8 mouse cellular contexts compared by ENCODE assay signal in the genomic region with DNA sequence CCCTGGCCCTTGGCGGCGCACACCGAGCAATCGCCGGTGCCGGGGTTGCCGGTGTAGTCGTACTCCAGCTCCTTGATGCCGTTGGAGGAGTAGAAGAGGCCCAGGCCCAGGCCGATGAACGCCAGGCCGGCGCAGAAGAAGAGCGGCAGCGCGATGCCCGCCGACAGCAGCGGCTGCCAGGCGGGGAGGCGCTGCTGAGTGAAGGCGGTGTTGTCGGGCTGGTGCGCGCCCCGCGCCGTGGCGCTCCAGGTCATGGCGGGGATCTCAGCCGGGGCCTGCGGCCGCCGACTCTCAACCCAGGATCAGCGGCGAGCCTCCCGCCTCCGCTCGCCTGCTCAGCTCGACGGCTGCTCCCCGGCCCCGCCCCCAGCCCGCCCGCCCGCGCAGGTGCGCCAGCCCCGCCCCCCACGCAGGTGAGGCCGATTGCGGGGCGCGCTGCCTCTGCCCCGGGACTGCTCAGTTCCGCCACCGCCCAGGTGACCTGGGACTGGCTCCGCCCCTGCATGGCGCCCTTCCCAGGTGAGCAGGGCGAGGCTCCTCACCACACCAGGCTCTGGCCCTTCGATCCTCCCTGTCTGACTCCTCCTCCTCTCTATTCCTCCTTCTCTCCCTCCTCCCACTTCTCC. TPM values are rescaled to one million over a fixed set of nuclear protein-coding genes. Genes with fewer than 3 reads are reported as not detected.
DNase-seq lines count a peak whose midpoint lies in the region; ATAC-seq and TF ChIP-seq lines count a peak whose summit lies in the region.

A gene (minus strand): TSS at position 307 of the 626 bp plus-strand sequence.

- no peak for TF ChIP-seq CTCF in olfactory bulb, adult 2 months (IDR thresholded peaks at IDR 0.05; ENCODE audit: insufficient read depth, low read depth, low read length)

- 0 out of 2 replicates have a peak, but pooled peaks have one; percentile 27 for ATAC-seq in hindbrain, embryonic 16.5 days
- ATAC-seq in liver, embryonic 13.5 days (ENCODE audit: low read depth): peak; percentile 43; the same call in 1 of the 2 replicates

- H3K4me3 ChIP-seq in hindbrain, embryonic 16.5 days (ENCODE audit: low read length): peak within 1 kb of the TSS; percentile 41
- H3K4me3 ChIP-seq in liver, embryonic 13.5 days (replicated peaks): peak within 1 kb of the TSS; percentile 49
- H3K4me3 ChIP-seq in olfactory bulb, adult 2 months (ENCODE audit: insufficient read depth, low read depth, low read length): peak within 1 kb of the TSS; percentile 20

- TF ChIP-seq POLR2A in olfactory bulb, adult 2 months (IDR thresholded peaks at IDR 0.05; ENCODE audit: insufficient read depth, low read depth, low read length): no peak

- peak within 1 kb of the TSS; percentile 56 for H3K4me2 ChIP-seq in hindbrain, embryonic 16.5 days (ENCODE audit: low read length)
- peak within 1 kb of the TSS; percentile 64 for H3K4me2 ChIP-seq in liver, embryonic 13.5 days

- DNase-seq in adrenal gland, postnatal 25 days: peak; percentile 12
- no peak for DNase-seq in adrenal gland, adult (ENCODE audit: inconsistent age in 2 of 2, low spot score in 1 of 2)
- DNase-seq in ZHBTc4 (ENCODE audit: low read depth, low spot score): peak; percentile 67
- DNase-seq in liver, embryonic 13.5 days: no peak
- no peak for DNase-seq in layer of hippocampus, postnatal 14 days (ENCODE audit: low spot score in 2 of 2)
- DNase-seq in frontal cortex, postnatal 36 days (ENCODE audit: low spot score in 2 of 2): no peak

- 4% methylated on average over 51 of the region's 61 CpGs for WGBS in hindbrain, embryonic 16.5 days
- WGBS in liver, embryonic 13.5 days (ENCODE audit: insufficient replicate concordance): 6% methylated on average over 51 of the region's 61 CpGs
- WGBS in olfactory bulb, adult 2 months: 4% methylated on average over 57 of the region's 61 CpGs

- H3K27me3 ChIP-seq in hindbrain, embryonic 16.5 days (replicated peaks; ENCODE audit: control insufficient read depth, insufficient read depth, low read length): peaks cover 68% of the 10 kb centered on the region
- peaks cover 85% of the 10 kb centered on the region for H3K27me3 ChIP-seq in liver, embryonic 13.5 days

- H3K27ac ChIP-seq in hindbrain, embryonic 16.5 days (ENCODE audit: low read depth, low read length): no peak within 1 kb of the TSS
- H3K27ac ChIP-seq in liver, embryonic 13.5 days: no peak within 1 kb of the TSS
- no peak within 1 kb of the TSS for H3K27ac ChIP-seq in olfactory bulb, adult 2 months (ENCODE audit: insufficient read depth, low read depth, low read length)

- no peaks in the 10 kb centered on the region for H3K36me3 ChIP-seq in hindbrain, embryonic 16.5 days (ENCODE audit: control insufficient read depth, insufficient read depth, low read length)
- no peaks in the 10 kb centered on the region for H3K36me3 ChIP-seq in liver, embryonic 13.5 days

- peak within 1 kb of the TSS; percentile 27 for H3K9ac ChIP-seq in hindbrain, embryonic 16.5 days (ENCODE audit: low read depth, low read length)
- peak within 1 kb of the TSS; percentile 35 for H3K9ac ChIP-seq in liver, embryonic 13.5 days

- H3K4me1 ChIP-seq in hindbrain, embryonic 16.5 days (ENCODE audit: control insufficient read depth, insufficient read depth, low read depth, low read length): peaks cover 12% of the 10 kb centered on the region
- H3K4me1 ChIP-seq in liver, embryonic 13.5 days (replicated peaks): peaks cover 15% of the 10 kb centered on the region
- peaks cover 10% of the 10 kb centered on the region; the same call in 1 of the 2 replicates for H3K4me1 ChIP-seq in olfactory bulb, adult 2 months (ENCODE audit: control insufficient read depth, insufficient read depth, low read length)

- H3K9me3 ChIP-seq in hindbrain, embryonic 16.5 days (ENCODE audit: control insufficient read depth, low read length): no peaks in the 10 kb centered on the region
- no peaks in the 10 kb centered on the region for H3K9me3 ChIP-seq in liver, embryonic 13.5 days (replicated peaks)

RNA-seq across cellular contexts. Expression of the gene that starts here (rescaled TPM):
- total RNA-seq in adrenal gland, postnatal 25 days (2021): 0.38 TPM in 1 of 2 replicates, not detected in the other
- 0.21 and 0.40 TPM in 2 replicates for polyA plus RNA-seq in hindbrain, embryonic 16.5 days (2015; fragmentation: Nextera tagmentation; extraction: Ambion mirVana)
- 1.7 and 2.4 TPM in 2 replicates for polyA plus RNA-seq in liver, embryonic 13.5 days (2015; fragmentation: Nextera tagmentation; extraction: Ambion mirVana)
- not detected in 2 replicates for polyA plus RNA-seq in olfactory bulb, adult 2 months (2012; ENCODE audit: insufficient read depth, insufficient read length, low replicate concordance, missing spikeins)
- under 1 TPM in 1 of 2 experiments, not detected in 1; 0.21 TPM for total RNA-seq in layer of hippocampus, postnatal 14 days (2021)

Comparison
In these comparisons a context has a peak if more than half of its experiments do, and no peak if none do; other contexts are left out.
1. Peak in DNase-seq in adrenal gland, postnatal 25 days; RNA of the gene not detected or under 1 TPM.
2. Peak in ATAC-seq, H3K4me3 ChIP-seq, H3K9ac ChIP-seq and H3K4me2 ChIP-seq in hindbrain, embryonic 16.5 days; RNA of the gene not detected or under 1 TPM.